Mouse (Mus musculus) CH12.LX (cell line): ENCODE measurements around the gene Ryr1. TPM values are rescaled to one million over a fixed set of nuclear protein-coding genes. Genes with fewer than 3 reads are reported as not detected.

ENCODE experiments used
- DNase-seq: peaks from one replicate; pipeline ENCODE4 v3.0.0-alpha.2; 2013; ENCODE audit errors: extremely low read depth
- H3K27ac ChIP-seq: 2 replicates; pipeline ENCODE4 v1.5.1; 2012; ENCODE audit warnings: low read depth, mild to moderate bottlenecking, control low read depth, moderate library complexity; ENCODE audit not compliant: insufficient read depth
- H3K27me3 ChIP-seq: replicated peaks from 2 replicates; pipeline ENCODE3; 2012; ENCODE audit warnings: inconsistent platforms
- H3K36me3 ChIP-seq, 2 experiments: replicated peaks in 1 of 2; 2 replicates each; pipeline versions ENCODE3 to v1.6.1; 2012; ENCODE audit warnings: inconsistent platforms in 1 of 2, low read length in 1 of 2, mild to moderate bottlenecking in 1 of 2, mixed read lengths in 1 of 2, moderate library complexity in 1 of 2; ENCODE audit not compliant: control insufficient read depth in 1 of 2, insufficient read depth in 1 of 2
- H3K4me1 ChIP-seq, 2 experiments: 2 replicates each; pipeline ENCODE4 v1.6.1; 2012; ENCODE audit warnings: inconsistent platforms in 1 of 2, moderate library complexity in 1 of 2; ENCODE audit not compliant: insufficient read depth in 2 of 2, control insufficient read depth in 1 of 2
- H3K4me2 ChIP-seq: 2 replicates; pipeline ENCODE4 v1.6.1; 2012; ENCODE audit warnings: low read depth, mild to moderate bottlenecking, control low read depth; ENCODE audit not compliant: poor library complexity, insufficient read depth, severe bottlenecking
- H3K4me3 ChIP-seq, 3 experiments: fragments of 150-350 bp in 1 of 3; sonication (generic) in 1 of 3; replicated peaks in 1 of 3; 2 replicates each; pipeline versions ENCODE3 to v1.5.1; 2011 to 2012; ENCODE audit warnings: low read depth in 2 of 3, low read length in 2 of 3, mild to moderate bottlenecking in 2 of 3, moderate library complexity in 2 of 3, control low read depth in 1 of 3, improper control_type of control experiment in 1 of 3, inconsistent platforms in 1 of 3, mixed read lengths in 1 of 3; ENCODE audit not compliant: poor library complexity in 1 of 3
- H3K79me2 ChIP-seq: replicated peaks from 2 replicates; pipeline ENCODE4 v1.6.1; 2012; ENCODE audit warnings: mild to moderate bottlenecking, moderate library complexity; ENCODE audit not compliant: control insufficient read depth, poor library complexity, insufficient read depth, severe bottlenecking; ENCODE audit errors: extremely low read depth
- H3K9ac ChIP-seq: 2 replicates; pipeline ENCODE4 v1.6.1; 2012; ENCODE audit warnings: low read depth, mild to moderate bottlenecking, control low read depth, moderate library complexity; ENCODE audit not compliant: insufficient read depth
- H3K9me3 ChIP-seq: replicated peaks from 2 replicates; pipeline ENCODE3; 2012; ENCODE audit warnings: low read length, inconsistent platforms, mixed read lengths
- BHLHE40 ChIP-seq: IDR thresholded peaks from 2 replicates; pipeline ENCODE4 v1.6.1; 2011; ENCODE audit warnings: mild to moderate bottlenecking, low read depth, low read length, improper control_type of control experiment
- CHD1 ChIP-seq: IDR thresholded peaks from 2 replicates; pipeline ENCODE4 v1.6.1; 2012; ENCODE audit warnings: low read depth, low read length, improper control_type of control experiment, inconsistent platforms
- CTCF ChIP-seq, 2 experiments: IDR thresholded peaks in 1 of 2; conservative IDR thresholded peaks in 1 of 2; 2 replicates each; pipeline ENCODE4 v1.5.1; 2011 to 2012; ENCODE audit warnings: low read depth in 2 of 2, low read length in 2 of 2, improper control_type of control experiment in 1 of 2, inconsistent platforms in 1 of 2, mild to moderate bottlenecking in 1 of 2, moderate library complexity in 1 of 2
- E2F4 ChIP-seq: IDR thresholded peaks from 2 replicates; pipeline ENCODE4 v1.6.1; 2011; ENCODE audit warnings: low read depth, low read length, improper control_type of control experiment; ENCODE audit not compliant: insufficient replicate concordance
- ELF1 ChIP-seq: IDR thresholded peaks from 2 replicates; pipeline ENCODE4 v1.6.1; 2014; ENCODE audit warnings: low read depth, mild to moderate bottlenecking, inconsistent platforms, low read length, improper control_type of control experiment
- EP300 ChIP-seq: IDR thresholded peaks from 2 replicates; pipeline ENCODE4 v1.6.1; 2011; ENCODE audit warnings: low read length, improper control_type of control experiment
- ETS1 ChIP-seq: conservative IDR thresholded peaks from 2 replicates; pipeline ENCODE4 v1.6.1; 2012; ENCODE audit warnings: low read depth, mild to moderate bottlenecking, inconsistent platforms, low read length, improper control_type of control experiment, moderate library complexity
- HCFC1 ChIP-seq: IDR thresholded peaks from 2 replicates; pipeline ENCODE4 v1.6.1; 2012; ENCODE audit warnings: low read depth, mild to moderate bottlenecking, inconsistent platforms, low read length, improper control_type of control experiment
- JUN ChIP-seq: IDR thresholded peaks from 2 replicates; pipeline ENCODE4 v1.6.1; 2011; ENCODE audit warnings: low read depth, mild to moderate bottlenecking, low read length, improper control_type of control experiment, moderate library complexity; ENCODE audit not compliant: insufficient read depth
- JUND ChIP-seq: conservative IDR thresholded peaks from 2 replicates; pipeline ENCODE4 v1.6.1; 2011; ENCODE audit warnings: low read depth, low read length, improper control_type of control experiment
- KAT2A ChIP-seq: IDR thresholded peaks from 2 replicates; pipeline ENCODE4 v1.6.1; 2012; ENCODE audit warnings: low read length, improper control_type of control experiment, inconsistent platforms; ENCODE audit not compliant: insufficient replicate concordance
- MAFK ChIP-seq: IDR thresholded peaks from 2 replicates; pipeline ENCODE4 v1.6.1; 2011; ENCODE audit warnings: low read length, improper control_type of control experiment; ENCODE audit not compliant: insufficient replicate concordance
- MAX ChIP-seq: IDR thresholded peaks from 2 replicates; pipeline ENCODE4 v1.6.1; 2011; ENCODE audit warnings: low read length, improper control_type of control experiment
- MEF2A ChIP-seq: IDR thresholded peaks from 2 replicates; pipeline ENCODE4 v1.6.1; 2014; ENCODE audit warnings: low read depth, mild to moderate bottlenecking, inconsistent platforms, low read length, improper control_type of control experiment, borderline replicate concordance
- MYC ChIP-seq: IDR thresholded peaks from 2 replicates; pipeline ENCODE4 v1.6.1; 2011; ENCODE audit warnings: low read depth, mild to moderate bottlenecking, improper control_type of control experiment, low read length
- NELFE ChIP-seq: IDR thresholded peaks from 2 replicates; pipeline ENCODE4 v1.6.1; 2011; ENCODE audit warnings: low read depth, low read length, improper control_type of control experiment
- NRF1 ChIP-seq: IDR thresholded peaks from 2 replicates; pipeline ENCODE4 v1.6.1; 2014; ENCODE audit warnings: low read depth, mild to moderate bottlenecking, inconsistent platforms, low read length, improper control_type of control experiment, moderate library complexity
- PAX5 ChIP-seq: IDR thresholded peaks from 2 replicates; pipeline ENCODE4 v1.6.1; 2012; ENCODE audit warnings: low read length, inconsistent platforms, mixed read lengths
- POLR2AphosphoS2 ChIP-seq: IDR thresholded peaks from 2 replicates; pipeline ENCODE4 v1.6.1; 2011; ENCODE audit warnings: low read depth, low read length, improper control_type of control experiment
- RCOR1 ChIP-seq: conservative IDR thresholded peaks from 2 replicates; pipeline ENCODE4 v1.6.1; 2012; ENCODE audit warnings: low read depth, mild to moderate bottlenecking, inconsistent platforms, low read length, improper control_type of control experiment
- SMC3 ChIP-seq: IDR thresholded peaks from 2 replicates; pipeline ENCODE4 v1.6.1; 2011; ENCODE audit warnings: low read depth, low read length, improper control_type of control experiment
- TBP ChIP-seq: conservative IDR thresholded peaks from 2 replicates; pipeline ENCODE4 v1.6.1; 2011; ENCODE audit warnings: low read depth, low read length, improper control_type of control experiment
- USF2 ChIP-seq: conservative IDR thresholded peaks from 2 replicates; pipeline ENCODE4 v1.6.1; 2011; ENCODE audit warnings: low read depth, low read length, improper control_type of control experiment
- ZC3H11A ChIP-seq: IDR thresholded peaks from 2 replicates; pipeline ENCODE4 v1.6.1; 2012; ENCODE audit warnings: low read depth, mild to moderate bottlenecking, inconsistent platforms, low read length, improper control_type of control experiment
- ZMIZ1 ChIP-seq: IDR thresholded peaks from 2 replicates; pipeline ENCODE4 v1.6.1; 2012; ENCODE audit warnings: low read depth, mild to moderate bottlenecking, inconsistent platforms, low read length, improper control_type of control experiment
- ZNF384 ChIP-seq: IDR thresholded peaks from 2 replicates; pipeline ENCODE4 v1.6.1; 2012; ENCODE audit warnings: low read depth, low read length, improper control_type of control experiment, inconsistent platforms
- dilution Hi-C: fragments of 300-500 bp; cut with MboI; formaldehyde crosslinking; loops from 2 replicates; pipeline ENCODE4 v1.14.3; 2020; ENCODE audit warnings: low sequenced_read_pairs; ENCODE audit not compliant: extremely low pct_unique_long_range_greater_than_20kb, extremely low pct_ligation_motif_present
- in situ Hi-C: fragments of 300-500 bp; cut with MboI; formaldehyde crosslinking; loops from 3 replicates; pipeline ENCODE4 v1.14.3; 2019; ENCODE audit warnings: low sequenced_read_pairs, low pct_ligation_motif_present, low pct_unique_long_range_greater_than_20kb, mixed read lengths
- polyA plus RNA-seq: library from polyadenylated mRNA; unstranded; fragments of >175 nt; gene quantifications from 2 replicates; pipeline ENCODE4 v1.2.1, GENCODE M21; 2012; ENCODE audit warnings: low read depth; ENCODE audit not compliant: insufficient read length
- total RNA-seq, 2 experiments: library from RNA; depleted of rRNA; stranded (reverse); fragments of 300-350 nt in 1 of 2; fragments of >200 nt in 1 of 2; gene quantifications; 2 replicates each; pipeline ENCODE4 v1.2.3; 2012 to 2014

The Ryr1 gene
- total and polyA plus RNA-seq, 3 experiments: 0.43 to 1.1 (median 0.68) TPM

- DNase-seq: no peak
- Histone ChIP-seq H3K9ac (no peak overlapping the region), H3K27ac (no peak overlapping the region), H3K27me3 (peaks cover 11% of the 10 kb centered on the region), H3K4me2 (no peak overlapping the region), H3K4me3 (no peak overlapping the region), H3K79me2 (no peaks in the 10 kb centered on the region), H3K36me3 (no peaks in the 10 kb centered on the region), H3K4me1 (peaks cover 0 to 2% of the 10 kb centered on the region in 2 experiments; a peak in 1 of 4 replicates), H3K9me3 (no peaks in the 10 kb centered on the region)
- in situ Hi-C loops: no loop called here
- TF ChIP-seq EP300: no peak
- no peak for TF ChIP-seq USF2
- no peak for TF ChIP-seq CTCF (conservative IDR thresholded peaks at IDR 0.05 in 1 of 2, IDR thresholded peaks at IDR 0.05 in 1 of 2; ENCODE audit: low read depth in 2 of 2, low read length in 2 of 2)
- no peak for TF ChIP-seq KAT2A
- TF ChIP-seq ELF1: no peak
- no peak for TF ChIP-seq TBP
- TF ChIP-seq MAX: no peak
- TF ChIP-seq ZNF384: no peak
- TF ChIP-seq JUN: no peak
- no peak for TF ChIP-seq JUND
- no peak for TF ChIP-seq HCFC1
- TF ChIP-seq MAFK: no peak
- no peak for TF ChIP-seq ZMIZ1
- no peak for TF ChIP-seq NRF1
- TF ChIP-seq PAX5: no peak
- no peak for TF ChIP-seq BHLHE40
- no peak for TF ChIP-seq E2F4
- no peak for TF ChIP-seq POLR2AphosphoS2
- no peak for TF ChIP-seq ZC3H11A
- dilution Hi-C loops: no loop called here
These were observed 48.0 kb downstream of the Ryr1 start for GRCm38 (mm10) chr7:29076977-29077376.

- TF ChIP-seq PAX5: no peak
- no peak for TF ChIP-seq BHLHE40
- no peak for TF ChIP-seq JUN
- no peak for TF ChIP-seq HCFC1
- TF ChIP-seq MEF2A: no peak
- TF ChIP-seq MYC: no peak
- no peak for TF ChIP-seq EP300
- TF ChIP-seq RCOR1: no peak
- no peak for TF ChIP-seq CHD1
- TF ChIP-seq ETS1: no peak
- TF ChIP-seq SMC3: no peak
- no peak for TF ChIP-seq ZNF384
- TF ChIP-seq NELFE: no peak
- TF ChIP-seq E2F4: no peak
- dilution Hi-C loops: no loop called here
- peaks cover 16% of the 10 kb centered on the region for H3K9me3 ChIP-seq
- H3K36me3 ChIP-seq: no peaks in the 10 kb centered on the region
- H3K27ac ChIP-seq: no peak overlapping the region
- peaks cover 7% of the 10 kb centered on the region for H3K27me3 ChIP-seq
- in situ Hi-C loops: no loop called here
- H3K4me3 ChIP-seq: no peak overlapping the region
- DNase-seq: no peak
- peaks cover 5 to 8% of the 10 kb centered on the region in 2 experiments for H3K4me1 ChIP-seq
- no peaks in the 10 kb centered on the region for H3K79me2 ChIP-seq
- H3K4me2 ChIP-seq: no peak overlapping the region
- H3K9ac ChIP-seq: no peak overlapping the region
These were observed 49.8 kb downstream of the Ryr1 start for GRCm38 (mm10) chr7:29075208-29075607.
